Mouse (Mus musculus): ENCODE data around the gene Gspt1.
A peak's percentile ranks its signal among the peaks of the same experiment; 100 is the strongest.
"Not testable (repeated sequence)": the region's sequence is repeated elsewhere in the genome, so short reads cannot be mapped to it uniquely, and the experiment has no call there.

The Gspt1 gene

GRCm38 (mm10) chr16:11253898-11254722, at the start of gene Gspt1:
Gene Gspt1 (minus strand): TSS chr16:11254325.
- DNase-seq: peak; percentile 98 to 99

GRCm38 (mm10) chr16:11303741-11304140, 49.6 kb upstream of the Gspt1 start:
- DNase-seq: no peak

- peak; percentile 58 to 62 for DNase-seq
Measured at GRCm38 (mm10) chr16:11297700-11298099, 43.6 kb upstream of the Gspt1 start.

GRCm38 (mm10) chr16:11295583-11295982, 41.5 kb upstream of the Gspt1 start:
- not testable (repeated sequence) for DNase-seq

- not testable (repeated sequence) for DNase-seq
Measured at GRCm38 (mm10) chr16:11288873-11289272, 34.7 kb upstream of the Gspt1 start.

GRCm38 (mm10) chr16:11285949-11286348, 31.8 kb upstream of the Gspt1 start:
- no peak for DNase-seq

- no peak for DNase-seq
Measured at GRCm38 (mm10) chr16:11284881-11285280, 30.8 kb upstream of the Gspt1 start.

GRCm38 (mm10) chr16:11282655-11283232, 28.6 kb upstream of the Gspt1 start:
- peak in 1 of 2 experiments; percentile 35 for DNase-seq

- no peak for DNase-seq
Measured at GRCm38 (mm10) chr16:11278778-11279177, 24.7 kb upstream of the Gspt1 start.

- DNase-seq: no peak
Measured at GRCm38 (mm10) chr16:11276888-11277287, 22.8 kb upstream of the Gspt1 start.

- DNase-seq: no peak
Measured at GRCm38 (mm10) chr16:11271073-11271472, 16.9 kb upstream of the Gspt1 start.

GRCm38 (mm10) chr16:11270642-11271041, 16.5 kb upstream of the Gspt1 start:
- DNase-seq: no peak

GRCm38 (mm10) chr16:11269808-11270207, 15.7 kb upstream of the Gspt1 start:
- DNase-seq: no peak

- DNase-seq: peak; percentile 62 to 85
Measured at GRCm38 (mm10) chr16:11266556-11266955, 12.4 kb upstream of the Gspt1 start.

GRCm38 (mm10) chr16:11263266-11263665, 9.1 kb upstream of the Gspt1 start:
- no peak for DNase-seq

GRCm38 (mm10) chr16:11254723-11255164, 619 bp upstream of the Gspt1 start:
- DNase-seq: no peak

GRCm38 (mm10) chr16:11253065-11253831, 877 bp downstream of the Gspt1 start:
- peak; percentile 40 to 65 for DNase-seq

- DNase-seq: no peak
Measured at GRCm38 (mm10) chr16:11247791-11248190, 6.3 kb downstream of the Gspt1 start.

GRCm38 (mm10) chr16:11245767-11246166, 8.4 kb downstream of the Gspt1 start:
- DNase-seq: no peak

GRCm38 (mm10) chr16:11242401-11242800, 11.7 kb downstream of the Gspt1 start:
- DNase-seq: no peak

GRCm38 (mm10) chr16:11217801-11218200, 36.3 kb downstream of the Gspt1 start:
- DNase-seq: no peak

GRCm38 (mm10) chr16:11203600-11204390, 50.3 kb downstream of the Gspt1 start:
- no peak for DNase-seq
